Mouse (Mus musculus) 3134 (cell line): ENCODE measurements at regions not wholly inside any gene's neighbourhood (a gene's known extent, or its start where the extent isn't known, plus 50 kb on each side); places are given as distances from the start of the nearest gene placed in this dataset.
A peak's percentile ranks its signal among the peaks of the same experiment; 100 is the strongest.
"Not testable (repeated sequence)": the region's sequence is repeated elsewhere in the genome, so short reads cannot be mapped to it uniquely, and the experiment has no call there.

Source experiments
- DNase-seq: peaks from one replicate; pipeline ENCODE4 v3.0.0-alpha.2; 2011; ENCODE audit warnings: low spot score; ENCODE audit not compliant: insufficient read length; ENCODE audit errors: extremely low read depth

GRCm38 (mm10) chr4:45654019-45654803 is 121.9 kb upstream of the Shb start:
- no peak for DNase-seq

- no peak for DNase-seq
These were observed 116.8 kb upstream of the Shb start for GRCm38 (mm10) chr4:45648884-45649577.

DNA sequence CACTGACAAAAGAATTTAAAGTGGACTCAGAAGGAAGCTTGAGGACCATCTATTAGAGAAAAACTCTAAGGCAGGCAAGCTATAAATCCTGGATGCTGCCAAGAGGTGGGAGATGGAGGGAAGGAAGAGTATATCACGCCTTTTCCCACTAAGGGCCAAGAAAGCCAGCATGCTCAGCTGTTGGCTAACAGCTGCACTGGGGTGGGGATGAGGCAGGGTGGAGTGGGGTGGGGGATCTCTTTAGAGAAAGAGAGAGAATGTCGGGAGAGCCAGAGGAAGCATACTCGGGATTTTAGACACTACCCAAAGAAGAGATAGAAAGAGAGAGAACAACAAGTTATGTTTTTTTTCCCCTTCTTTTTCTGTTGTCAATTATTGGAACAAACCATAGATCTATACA is 115.2 kb upstream of the Shb start:
- DNase-seq: no peak

DNA sequence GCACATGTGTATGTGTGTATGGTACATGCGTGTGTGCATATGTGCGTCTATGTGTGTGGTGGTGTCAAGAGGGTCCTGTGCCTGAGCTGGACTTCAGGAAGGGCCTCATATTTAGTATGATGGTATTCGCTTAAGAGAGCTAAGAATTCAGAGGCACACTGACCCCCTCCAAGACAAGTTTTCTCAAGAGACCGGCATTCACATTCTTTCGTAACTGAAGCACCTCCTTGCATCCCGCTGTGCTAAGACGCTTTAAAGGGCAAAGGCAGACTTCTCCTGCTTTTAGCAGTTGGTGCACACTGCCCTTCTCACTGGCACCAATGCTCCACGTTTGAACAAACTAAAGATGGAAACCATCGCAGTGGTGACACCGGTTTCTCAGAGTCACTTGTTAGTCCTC is 110.3 kb upstream of the Shb start:
- DNase-seq: no peak

DNA sequence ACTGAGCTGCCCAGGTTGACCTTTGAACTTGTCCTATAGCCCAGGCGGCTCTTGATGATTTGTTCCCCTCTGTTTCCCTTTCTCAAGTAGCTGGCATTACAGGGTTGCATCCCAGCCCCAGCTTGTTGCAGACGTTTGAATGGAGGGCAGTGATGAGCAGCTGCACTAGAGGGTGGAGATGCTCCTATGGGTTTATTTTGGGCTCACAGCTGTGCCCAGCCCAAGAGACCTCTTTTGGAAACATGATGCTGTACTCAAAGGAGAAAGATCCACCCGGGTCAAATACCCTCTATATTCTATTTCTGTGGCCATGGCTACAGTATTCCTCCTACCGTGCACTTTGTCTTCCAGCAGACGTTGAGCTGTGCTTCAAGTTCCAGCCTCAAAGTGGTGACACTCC is 109.0 kb upstream of the Shb start:
- DNase-seq: no peak

- DNase-seq: no peak
These were observed 108.4 kb upstream of the Shb start for GRCm38 (mm10) chr4:45640713-45641112.

DNA sequence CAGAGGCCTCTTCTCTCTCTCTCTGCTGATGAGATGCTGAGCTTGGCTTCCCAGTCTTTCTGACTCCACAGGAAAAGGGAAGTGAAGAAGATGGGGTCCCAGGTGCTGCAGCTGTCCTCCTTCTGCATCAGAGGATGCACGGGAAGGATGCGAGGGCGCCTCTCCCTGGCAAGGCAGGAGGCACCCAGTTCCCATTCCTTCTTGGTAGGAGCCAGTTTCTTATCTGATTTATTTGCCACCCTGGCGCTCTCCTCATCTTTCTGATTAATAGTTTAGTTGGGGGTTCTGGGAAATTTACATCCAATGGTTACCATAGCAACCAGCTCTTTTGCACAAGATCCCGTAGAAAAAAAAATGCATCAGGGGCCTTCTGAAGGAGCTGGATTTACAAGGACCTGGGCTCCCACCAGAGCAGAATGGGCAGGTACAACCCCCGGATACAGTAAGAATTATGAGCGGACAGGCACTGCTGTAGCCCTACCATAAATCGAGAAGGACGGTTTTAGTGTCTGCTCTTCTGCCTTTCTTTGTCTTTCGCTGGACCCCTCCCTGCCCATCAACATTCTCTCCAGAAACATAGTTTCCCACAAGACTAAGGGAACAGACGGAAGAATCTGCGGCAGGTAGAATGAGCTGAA is 107.2 kb upstream of the Shb start:
- no peak for DNase-seq

GRCm38 (mm10) chr4:45638411-45638810 is 106.1 kb upstream of the Shb start:
- DNase-seq: no peak

DNA sequence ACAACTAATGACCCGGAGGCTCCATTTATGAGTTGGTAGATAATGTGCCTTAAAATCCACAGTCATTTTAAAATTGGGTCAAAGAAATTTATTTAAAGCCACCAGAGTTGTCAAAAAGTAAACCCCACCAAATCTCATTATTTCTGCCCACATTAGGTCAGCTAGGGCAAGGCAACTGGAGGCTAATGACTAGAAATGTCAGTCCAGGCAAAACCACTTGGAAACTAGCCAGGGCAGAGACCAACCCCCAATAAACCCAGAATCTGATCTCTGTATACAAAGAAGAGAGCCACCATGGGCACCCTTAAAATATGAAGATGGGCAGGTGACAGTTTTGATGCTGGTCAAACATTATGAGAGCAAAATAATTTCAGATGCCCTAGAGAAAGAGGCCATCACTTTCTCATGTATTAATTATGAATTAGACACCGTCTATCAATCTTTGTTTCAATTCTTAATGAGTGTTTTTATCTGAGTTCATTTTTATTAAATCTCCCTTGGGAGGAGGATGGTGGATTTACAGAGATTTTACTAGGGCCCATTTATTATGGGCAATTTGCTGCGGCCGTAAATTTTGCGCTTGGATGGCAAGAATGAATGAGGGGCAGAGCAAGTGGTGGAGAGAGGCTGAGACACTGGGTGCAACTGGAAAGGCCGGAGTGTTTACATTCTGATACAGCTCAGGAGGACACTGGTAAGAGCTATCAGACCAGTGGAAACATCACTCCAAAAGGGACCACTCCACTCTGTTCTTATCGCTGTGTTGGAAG is 99.2 kb upstream of the Shb start:
- no peak for DNase-seq

GRCm38 (mm10) chr4:45625633-45626032 is 93.4 kb upstream of the Shb start:
- no peak for DNase-seq

GRCm38 (mm10) chr4:45622017-45622416 is 89.7 kb upstream of the Shb start:
- DNase-seq: no peak

GRCm38 (mm10) chr4:45617126-45617525 is 84.9 kb upstream of the Shb start:
- DNase-seq: no peak

DNA sequence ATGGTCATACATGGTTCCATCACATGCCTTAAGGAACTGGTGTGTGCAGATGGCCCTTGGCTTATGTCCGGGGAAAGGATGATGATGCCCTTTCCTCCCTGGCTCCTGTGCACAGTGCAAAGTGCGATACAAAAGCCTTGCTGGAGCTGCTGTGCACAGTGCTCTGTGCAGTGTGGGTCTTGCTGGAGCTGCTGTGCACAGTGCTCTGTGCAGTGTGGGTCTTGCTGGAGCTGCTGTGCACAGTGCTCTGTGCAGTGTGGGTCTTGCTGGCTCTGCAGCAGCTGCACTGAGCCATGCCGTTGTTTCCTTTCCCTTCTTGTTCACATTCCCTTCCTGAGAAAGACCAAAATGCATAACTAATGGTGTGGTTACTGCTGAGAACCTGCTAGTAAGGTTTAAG is 81.2 kb upstream of the Shb start:
- DNase-seq: not testable (repeated sequence)

- DNase-seq: peak; percentile 56
These were observed 79.9 kb upstream of the Shb start for GRCm38 (mm10) chr4:45612132-45612531.

- no peak for DNase-seq
These were observed 78.7 kb upstream of the Shb start for GRCm38 (mm10) chr4:45610937-45611336.

DNA sequence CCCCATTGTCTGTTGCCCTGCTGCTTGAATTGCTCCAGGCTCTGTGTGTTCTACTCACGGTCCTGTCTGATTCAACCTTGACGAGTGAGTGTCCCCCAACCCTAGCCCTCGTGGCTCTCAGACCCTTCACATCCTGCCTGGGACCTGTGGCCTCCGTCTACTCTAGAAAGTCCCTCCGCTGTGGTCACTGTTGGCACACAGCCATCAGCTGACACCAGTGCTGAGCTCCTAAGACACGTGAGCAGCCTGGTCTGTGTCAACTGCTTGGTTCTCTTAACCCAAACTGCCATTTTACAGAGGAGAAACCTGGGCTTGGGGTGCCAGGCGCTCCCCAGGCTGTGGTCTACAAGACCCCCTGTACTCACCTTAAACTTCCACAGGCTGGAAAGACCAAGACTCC is 74.3 kb upstream of the Shb start:
- DNase-seq: peak; percentile 27

- peak; percentile 21 for DNase-seq
These were observed 73.4 kb upstream of the Shb start for GRCm38 (mm10) chr4:45605681-45606080.

DNA sequence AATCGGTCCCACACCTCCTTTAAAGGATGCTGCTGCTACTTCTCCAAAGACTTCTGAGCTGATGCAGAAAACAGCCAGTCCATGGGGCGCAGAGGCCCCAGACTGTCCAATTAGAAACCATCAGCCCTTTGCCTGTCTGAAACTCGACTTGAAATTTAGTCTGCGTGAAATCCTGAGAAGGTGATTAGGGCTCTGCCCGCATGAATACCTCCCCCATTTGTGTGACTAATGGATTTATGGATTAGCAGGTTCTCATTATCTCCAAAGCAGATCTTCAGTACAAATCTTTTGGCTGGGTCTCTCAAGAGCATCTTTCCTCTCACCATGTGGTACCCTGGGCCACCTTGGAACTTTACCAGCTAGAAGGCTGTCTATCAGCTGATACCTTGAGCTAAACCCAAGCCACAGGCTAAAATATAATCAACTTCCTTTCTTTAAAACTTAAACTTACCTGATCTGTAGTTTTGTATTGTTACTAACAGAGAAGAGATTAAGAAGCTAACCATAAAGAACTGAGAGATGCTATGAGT is 72.1 kb upstream of the Shb start:
- no peak for DNase-seq

DNA sequence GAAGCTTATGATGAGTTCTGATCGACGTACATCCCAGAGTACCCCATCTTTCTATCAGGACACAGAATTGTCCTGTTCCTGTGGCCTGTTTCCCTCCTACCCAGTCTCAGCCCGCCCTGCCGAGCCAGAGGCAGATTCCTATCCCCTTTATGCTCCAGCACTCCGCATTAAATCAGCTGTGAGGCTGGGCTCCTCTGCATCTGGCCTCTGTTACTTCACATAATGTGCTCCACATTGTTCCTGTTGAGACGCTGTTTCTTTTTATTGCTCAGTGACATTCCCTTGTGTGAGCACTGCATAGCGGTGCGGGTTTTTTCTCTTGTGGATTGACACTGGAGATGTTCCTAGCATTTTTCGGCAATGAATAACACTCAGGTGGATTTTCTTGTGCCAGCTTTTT is 68.2 kb upstream of the Shb start:
- no peak for DNase-seq

GRCm38 (mm10) chr4:45593435-45593991 is 61.2 kb upstream of the Shb start:
- DNase-seq: no peak

DNA sequence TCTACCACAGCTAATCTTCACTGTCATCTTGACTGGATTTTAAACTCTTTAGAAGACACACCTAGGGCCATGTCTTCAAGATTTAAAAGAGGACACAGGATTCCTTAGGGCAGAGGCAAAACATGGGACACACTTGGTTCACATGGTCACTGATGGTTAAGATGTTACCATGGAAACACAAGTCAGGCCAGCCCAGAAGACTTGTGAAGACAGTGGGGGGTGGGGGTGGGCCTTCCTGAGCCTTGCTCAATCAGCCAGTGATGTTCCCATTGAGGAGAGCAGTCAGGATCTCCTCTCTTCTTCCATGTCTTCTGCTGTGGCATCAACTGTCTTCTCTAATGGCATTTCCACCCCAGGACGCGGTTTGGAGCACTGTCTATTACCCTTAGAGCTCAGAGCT is 60.5 kb upstream of the Shb start:
- DNase-seq: no peak
